Mouse (Mus musculus): ENCODE data around the gene Cfap97. TPM values are rescaled to one million over a fixed set of nuclear protein-coding genes. Genes with fewer than 3 reads are reported as not detected.

Cfap97 gene
- polyA plus RNA-seq, 1 experiment from 2014 or later: 17.1 TPM

DNA sequence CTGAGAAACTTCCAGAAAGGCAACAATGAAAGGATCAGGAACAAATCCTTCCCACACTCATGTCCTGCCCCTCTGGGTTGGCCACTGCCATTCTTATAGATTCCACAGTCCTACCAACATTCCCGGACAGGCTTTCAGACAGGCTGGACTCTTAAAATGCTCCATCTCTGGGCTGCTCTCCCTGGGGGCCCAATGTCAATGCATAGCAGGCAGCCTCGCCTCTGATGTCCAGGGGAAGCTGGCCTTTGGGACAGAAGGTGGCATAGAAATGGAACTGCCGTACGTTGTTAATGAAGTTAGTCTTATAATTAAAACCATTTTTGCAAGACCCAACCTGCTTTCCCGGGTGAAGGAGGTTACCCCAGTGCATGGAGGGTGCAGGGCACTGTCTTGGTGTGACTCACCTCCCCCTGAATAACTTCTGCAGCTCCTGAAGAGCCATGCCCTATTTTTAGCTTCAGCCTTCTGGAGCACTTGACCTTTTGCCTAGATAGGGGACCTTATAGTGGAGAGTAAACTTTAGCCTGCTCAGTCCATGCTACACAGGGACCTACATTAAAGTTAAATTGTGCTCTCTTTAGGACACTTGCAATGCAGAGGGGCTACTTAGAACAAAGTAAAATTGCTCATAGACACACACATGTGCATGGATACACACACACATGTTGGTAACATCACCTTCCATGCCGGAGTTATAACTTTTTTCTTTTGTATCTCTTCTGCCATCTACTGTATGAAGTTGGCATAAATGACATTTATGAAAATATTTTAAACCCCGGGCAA, 85.1 kb downstream of the Cfap97 start:
- H3K9ac ChIP-seq (ENCODE audit: low read depth, low read length): no peak overlapping the region
- no peak overlapping the region for H3K4me2 ChIP-seq (ENCODE audit: low read depth, low read length)
- 65% methylated on average over 7 of the region's 7 CpGs for WGBS
- H3K4me1 ChIP-seq (ENCODE audit: control insufficient read depth, insufficient read depth, low read length): 0 out of 2 replicates have a peak, but pooled peaks cover 3% of the 10 kb centered on the region
- no peaks in the 10 kb centered on the region for H3K36me3 ChIP-seq (ENCODE audit: control insufficient read depth, insufficient read depth, low read length)
- no peak overlapping the region for H3K4me3 ChIP-seq (ENCODE audit: low read length)
- H3K9me3 ChIP-seq (ENCODE audit: control insufficient read depth, low read length): no peaks in the 10 kb centered on the region
- H3K27me3 ChIP-seq (replicated peaks; ENCODE audit: control insufficient read depth, insufficient read depth, low read length): peaks cover 8% of the 10 kb centered on the region; the same call in 1 of the 2 replicates
- H3K27ac ChIP-seq (ENCODE audit: low read length): no peak overlapping the region
- no peak for ATAC-seq

DNA sequence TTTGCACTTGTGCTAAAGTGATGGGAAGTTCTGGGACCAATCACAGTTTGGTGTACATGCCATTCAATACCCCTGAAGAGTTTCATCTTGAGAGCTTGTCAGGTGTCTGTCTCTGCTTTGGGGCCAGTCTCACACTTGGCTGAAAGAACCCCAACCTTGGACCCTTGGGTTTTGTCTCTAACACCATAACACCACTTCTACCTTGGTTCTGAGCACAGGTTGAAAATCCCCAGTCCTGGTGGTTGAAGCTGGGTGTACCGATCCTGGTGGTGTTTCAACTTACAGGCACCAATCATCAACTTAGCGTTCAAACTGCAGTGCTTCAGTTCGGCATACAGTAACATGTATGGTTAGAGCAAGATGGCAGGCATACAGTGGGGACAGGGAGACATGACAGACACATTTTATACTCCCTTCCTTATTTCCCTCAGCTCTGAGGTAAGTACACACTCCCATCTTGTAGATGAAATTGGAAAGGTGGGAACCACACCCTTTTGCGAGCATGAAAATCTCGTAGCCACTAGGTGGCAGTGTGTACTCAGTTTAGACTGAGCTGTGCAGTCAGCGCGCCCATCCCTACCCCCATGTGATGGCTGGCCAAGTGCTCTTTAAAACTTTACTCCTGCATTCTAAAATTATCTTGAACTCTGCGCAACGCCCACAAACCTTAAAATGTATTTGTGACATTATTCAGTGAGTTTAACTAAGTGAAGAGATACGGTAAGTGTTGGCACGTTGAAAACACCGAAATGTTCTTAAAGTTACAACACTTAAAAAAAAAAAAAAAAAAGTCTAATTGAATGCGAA, 90.2 kb downstream of the Cfap97 start:
- Histone ChIP-seq H3K27ac (ENCODE audit: low read length) (no peak overlapping the region), H3K27me3 (replicated peaks; ENCODE audit: control insufficient read depth, insufficient read depth, low read length) (peaks cover 8% of the 10 kb centered on the region; the same call in 1 of the 2 replicates), H3K9me3 (ENCODE audit: control insufficient read depth, low read length) (no peaks in the 10 kb centered on the region), H3K4me3 (ENCODE audit: low read length) (no peak overlapping the region), H3K36me3 (ENCODE audit: control insufficient read depth, insufficient read depth, low read length) (no peaks in the 10 kb centered on the region), H3K4me2 (ENCODE audit: low read depth, low read length) (no peak overlapping the region), H3K9ac (ENCODE audit: low read depth, low read length) (no peak overlapping the region), H3K4me1 (ENCODE audit: control insufficient read depth, insufficient read depth, low read length) (0 out of 2 replicates have a peak, but pooled peaks cover 1% of the 10 kb centered on the region)
- 32% methylated on average over 13 of the region's 13 CpGs for WGBS
- peak; percentile 55; the same call in 1 of the 2 replicates for ATAC-seq

- no peak overlapping the region for H3K27ac ChIP-seq (ENCODE audit: low read length)
- no peak for ATAC-seq
- no peaks in the 10 kb centered on the region for H3K9me3 ChIP-seq (ENCODE audit: control insufficient read depth, low read length)
- no peak overlapping the region for H3K4me3 ChIP-seq (ENCODE audit: low read length)
- no peak overlapping the region for H3K4me2 ChIP-seq (ENCODE audit: low read depth, low read length)
- WGBS: 33% methylated on average over 7 of the region's 7 CpGs
- H3K9ac ChIP-seq (ENCODE audit: low read depth, low read length): 0 out of 2 replicates have a peak overlapping the region, but pooled peaks have one; percentile 8
- peaks cover 5% of the 10 kb centered on the region; the same call in 1 of the 2 replicates for H3K27me3 ChIP-seq (replicated peaks; ENCODE audit: control insufficient read depth, insufficient read depth, low read length)
- no peaks in the 10 kb centered on the region for H3K36me3 ChIP-seq (ENCODE audit: control insufficient read depth, insufficient read depth, low read length)
- no peaks in the 10 kb centered on the region for H3K4me1 ChIP-seq (ENCODE audit: control insufficient read depth, insufficient read depth, low read length)
These were observed 91.4 kb downstream of the Cfap97 start for GRCm38 (mm10) chr8:46242946-46243345.

Small RNA genes within 50 kb of the gene (microRNA-seq; reads per million reads assigned to microRNA genes)
- not detected for gene Gm23812

Other genes starting within 250 kb of the Cfap97 start
- gene Ccdc110, start 217.2 kb upstream of the Cfap97 start, polyA plus RNA-seq (2015; fragmentation: Nextera tagmentation; extraction: Ambion mirVana): not detected in 2 replicates
- 2.2 and 2.4 TPM in 2 replicates for gene 1700029J07Rik, start 176.5 kb upstream of the Cfap97 start, polyA plus RNA-seq (2015; fragmentation: Nextera tagmentation; extraction: Ambion mirVana)
- gene Ufsp2, start 176.2 kb upstream of the Cfap97 start, polyA plus RNA-seq (2015; fragmentation: Nextera tagmentation; extraction: Ambion mirVana): 78.0 and 83.1 TPM in 2 replicates
- 0.38 and 1.0 TPM in 2 replicates for gene Lrp2bp, start 152.5 kb upstream of the Cfap97 start, polyA plus RNA-seq (2015; fragmentation: Nextera tagmentation; extraction: Ambion mirVana)
- gene Ankrd37, start 146.1 kb upstream of the Cfap97 start, polyA plus RNA-seq (2015; fragmentation: Nextera tagmentation; extraction: Ambion mirVana): 31.7 and 43.8 TPM in 2 replicates
- 5.9 and 7.6 TPM in 2 replicates for gene Snx25, start 388 bp downstream of the Cfap97 start, polyA plus RNA-seq (2015; fragmentation: Nextera tagmentation; extraction: Ambion mirVana)
- gene Slc25a4, start 59.5 kb downstream of the Cfap97 start, polyA plus RNA-seq (2015; fragmentation: Nextera tagmentation; extraction: Ambion mirVana): 360 and 397 TPM in 2 replicates
- not detected in 2 replicates for gene Helt, start 142.9 kb downstream of the Cfap97 start, polyA plus RNA-seq (2015; fragmentation: Nextera tagmentation; extraction: Ambion mirVana)

Measured in intestine, embryonic 16.5 days (tissue).